Mouse (Mus musculus) thymus, adult 2 months (tissue): ENCODE measurements at regions not wholly inside any gene's neighbourhood (a gene's known extent, or its start where the extent isn't known, plus 50 kb on each side); places are given as distances from the start of the nearest gene placed in this dataset.

Source experiments
- CTCF ChIP-seq: fragments of 200-500 bp; IDR thresholded peaks from 2 replicates; pipeline ENCODE4 v1.5.1; 2012; ENCODE audit warnings: mild to moderate bottlenecking, control low read depth, low read length, moderate library complexity, borderline replicate concordance; ENCODE audit not compliant: control insufficient read depth, poor library complexity, insufficient read depth; ENCODE audit errors: extremely low read depth
- POLR2A ChIP-seq: fragments of 200-500 bp; IDR thresholded peaks from 2 replicates; pipeline ENCODE4 v1.6.1; 2012; ENCODE audit warnings: mild to moderate bottlenecking, low read length, control low read depth, moderate library complexity; ENCODE audit not compliant: control insufficient read depth, poor library complexity, insufficient read depth; ENCODE audit errors: extremely low read depth

DNA sequence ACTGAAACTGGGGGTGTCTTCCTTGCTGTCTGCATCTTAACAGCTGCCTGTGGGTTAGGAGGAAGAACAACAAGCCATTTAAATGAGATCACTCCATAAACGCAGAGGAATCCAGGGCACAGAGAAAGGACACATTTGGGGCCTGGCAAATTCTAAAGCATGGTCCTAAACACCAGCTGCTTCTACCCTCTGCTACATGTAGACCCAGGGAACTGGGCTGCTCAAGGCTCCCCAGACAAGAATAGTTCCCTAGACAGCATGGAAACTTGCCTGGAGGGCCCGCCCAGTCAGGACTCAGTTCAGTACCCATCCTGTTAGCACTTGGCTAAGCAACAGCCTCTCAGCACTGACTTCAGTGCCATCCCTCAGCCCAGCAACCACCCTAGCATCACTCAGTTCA, 115.2 kb upstream of the Irf2bp2 start:
- no peak for TF ChIP-seq CTCF
- no peak for TF ChIP-seq POLR2A
